Mouse (Mus musculus) lung, embryonic 14.5 days (tissue): ENCODE results near the gene Cypt12. TPM values are rescaled to one million over a fixed set of nuclear protein-coding genes. Genes with fewer than 3 reads are reported as not detected.

Experiments
- ATAC-seq: fragments of 200-750 bp; cut with Nextera tagmentation; 2 replicates; pipeline ENCODE4 v1.8.0; 2017; ENCODE audit warnings: mild to moderate bottlenecking, moderate TSS enrichment, moderate library complexity; ENCODE audit not compliant: insufficient read depth
- DNase-seq: peaks from one replicate; pipeline ENCODE4 v3.0.0-alpha.2; 2015
- H3K27ac ChIP-seq: fragments of 300-500 bp; sonication (generic); 2 replicates; pipeline ENCODE4 v1.5.1; 2014; ENCODE audit warnings: low read depth, mild to moderate bottlenecking, moderate library complexity
- H3K27me3 ChIP-seq: fragments of 300-500 bp; sonication (generic); 2 replicates; pipeline ENCODE4 v1.6.1; 2014; ENCODE audit warnings: low read length, control low read depth; ENCODE audit not compliant: insufficient read depth
- H3K36me3 ChIP-seq: fragments of 300-500 bp; sonication (generic); 2 replicates; pipeline ENCODE4 v1.6.1; 2014; ENCODE audit warnings: control low read depth; ENCODE audit not compliant: insufficient read depth
- H3K4me1 ChIP-seq: fragments of 300-500 bp; sonication (generic); 2 replicates; pipeline ENCODE4 v1.6.1; 2014; ENCODE audit warnings: antibody characterized with exemption, control low read depth; ENCODE audit not compliant: insufficient read depth
- H3K4me2 ChIP-seq: fragments of 300-500 bp; sonication (generic); 2 replicates; pipeline ENCODE4 v1.6.1; 2014; ENCODE audit warnings: mild to moderate bottlenecking
- H3K4me3 ChIP-seq: fragments of 300-500 bp; sonication (generic); 2 replicates; pipeline ENCODE4 v1.5.1; 2014; ENCODE audit warnings: low read depth, low read length
- H3K9ac ChIP-seq: fragments of 300-500 bp; sonication (generic); 2 replicates; pipeline ENCODE4 v1.6.1; 2014
- H3K9me3 ChIP-seq: fragments of 300-500 bp; sonication (generic); 2 replicates; pipeline ENCODE4 v1.6.1; 2016; ENCODE audit warnings: low read depth, low read length, control low read depth
- CTCF ChIP-seq: IDR thresholded peaks from 2 replicates; pipeline ENCODE4 v1.5.1; 2016; ENCODE audit warnings: antibody characterized with exemption, low read depth
- WGBS: fragments of 180-500 bp; shearing (Covaris S2); extraction: QIAGEN DNeasy Blood & Tissue Kit; methylation state at CpG from one replicate; pipeline ENCODE4 v1.1.7; 2014; 5-methylcytosine and 5-hydroxymethylcytosine counted together
- polyA plus RNA-seq: library from polyadenylated mRNA; unstranded; fragments of >200 nt; fragmentation: Nextera tagmentation; extraction: Ambion mirVana; gene quantifications from 2 replicates; pipeline ENCODE4 v1.2.1, GENCODE M21; 2014

The Cypt12 gene
- not detected in 2 replicates for polyA plus RNA-seq

GRCm38 (mm10) chr3:17948299-17948698 is at the start of gene Cypt12:
Gene Cypt12, plus strand, starts transcription at chr3:17948410.
- no peak within 1 kb of the TSS for H3K4me3 ChIP-seq
- H3K27ac ChIP-seq, result no peak within 1 kb of the TSS
- H3K27me3 ChIP-seq, result no peaks in the 10 kb centered on the region
- 90% methylated on average over 13 of the region's 13 CpGs for WGBS
- no peak for TF ChIP-seq CTCF
- no peak within 1 kb of the TSS for H3K9ac ChIP-seq
- no peak within 1 kb of the TSS for H3K4me2 ChIP-seq
- ATAC-seq (no peak), DNase-seq (no peak)
- no peaks in the 10 kb centered on the region for H3K9me3 ChIP-seq
- no peaks in the 10 kb centered on the region for H3K36me3 ChIP-seq
- H3K4me1 ChIP-seq, result no peaks in the 10 kb centered on the region

- ATAC-seq (no peak), DNase-seq (no peak)
- Histone ChIP-seq H3K9ac (no peak overlapping the region), H3K4me1 (no peaks in the 10 kb centered on the region), H3K27me3 (no peaks in the 10 kb centered on the region), H3K4me3 (no peak overlapping the region), H3K27ac (no peak overlapping the region), H3K4me2 (no peak overlapping the region), H3K36me3 (no peaks in the 10 kb centered on the region), H3K9me3 (no peaks in the 10 kb centered on the region)
- TF ChIP-seq CTCF, result no peak
Measured at GRCm38 (mm10) chr3:17913796-17914195, 34.4 kb upstream of the Cypt12 start.

- ATAC-seq, result no peak
- Histone ChIP-seq H3K27me3 (no peaks in the 10 kb centered on the region), H3K9me3 (no peaks in the 10 kb centered on the region), H3K4me3 (no peak overlapping the region), H3K36me3 (no peaks in the 10 kb centered on the region), H3K27ac (no peak overlapping the region), H3K4me2 (no peak overlapping the region), H3K9ac (no peak overlapping the region), H3K4me1 (no peaks in the 10 kb centered on the region)
- no peak for TF ChIP-seq CTCF
- DNase-seq, result no peak
- 75% methylated on average over 2 of the region's 2 CpGs for WGBS
Measured at GRCm38 (mm10) chr3:17940206-17940605, 8.0 kb upstream of the Cypt12 start.
